Mouse (Mus musculus) layer of hippocampus, adult 9-11 months (tissue): ENCODE results near the gene Ddx43.

Experiments used
- DNase-seq: peaks from one replicate; pipeline ENCODE4 v3.0.0; 2022

Gene Ddx43

DNA sequence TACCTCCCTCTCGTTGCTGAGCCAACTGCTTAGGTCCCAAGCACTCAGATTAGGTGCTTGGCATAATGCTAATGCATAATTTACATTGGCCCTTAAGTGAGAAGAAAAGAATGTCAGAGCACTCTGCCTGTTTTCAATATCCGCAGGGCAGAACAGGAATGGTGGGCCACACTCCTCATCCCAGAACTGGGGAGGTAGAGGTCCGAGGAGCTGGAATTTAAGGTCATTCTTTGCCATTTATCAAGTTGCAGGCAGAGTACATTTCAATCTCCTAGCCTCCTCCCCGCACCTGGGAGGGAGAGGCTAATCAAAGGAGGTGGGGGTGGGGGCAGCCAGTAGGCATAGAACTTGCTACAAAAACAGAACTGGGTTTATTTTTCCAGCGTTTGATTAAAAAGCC is 21.2 kb upstream of the Ddx43 start:
- no peak for DNase-seq

DNA sequence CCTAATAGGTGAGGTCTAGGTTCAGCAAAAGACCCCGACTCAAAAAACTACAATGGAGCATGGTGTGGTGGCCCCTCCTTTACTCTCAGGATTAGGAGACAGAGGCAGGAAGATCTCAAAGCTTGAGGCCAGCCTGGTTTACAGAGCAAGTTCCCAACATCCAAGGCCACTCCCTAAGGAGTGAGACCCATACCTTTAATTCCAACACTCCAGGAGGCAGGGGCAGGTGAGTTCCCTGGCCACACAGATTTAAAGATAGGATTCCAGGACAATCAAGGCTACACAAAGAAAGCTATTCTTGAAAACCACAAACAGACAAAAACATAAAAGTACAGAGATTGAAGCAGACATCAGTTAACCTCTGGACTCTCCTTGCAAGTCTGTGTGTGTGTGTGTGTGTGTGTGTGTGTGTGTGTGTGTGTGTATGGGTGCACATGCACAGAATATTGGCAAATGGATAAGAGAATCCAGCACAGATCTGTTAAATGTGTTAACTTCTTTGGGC is 20.6 kb upstream of the Ddx43 start:
- DNase-seq, result no peak

DNA sequence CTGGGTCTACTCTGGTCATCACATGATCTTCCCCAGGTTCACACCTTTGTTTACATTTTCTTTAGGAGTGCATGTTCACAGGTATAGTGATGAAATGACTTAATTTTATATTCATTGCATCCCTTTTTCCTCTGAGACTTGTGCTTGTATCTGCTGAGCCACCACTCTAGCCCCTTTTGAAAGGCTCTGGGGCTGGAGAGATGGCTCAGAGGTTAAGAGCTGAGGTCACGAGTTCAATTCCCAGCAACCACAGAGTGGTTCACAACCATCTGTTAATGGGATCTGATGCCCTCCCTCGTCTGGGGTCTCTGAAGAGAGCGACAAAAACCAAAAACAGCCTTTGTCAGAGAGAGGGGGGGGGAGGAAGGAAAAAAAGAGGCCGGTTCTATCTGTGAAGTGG is 20.1 kb upstream of the Ddx43 start:
- no peak for DNase-seq

DNA sequence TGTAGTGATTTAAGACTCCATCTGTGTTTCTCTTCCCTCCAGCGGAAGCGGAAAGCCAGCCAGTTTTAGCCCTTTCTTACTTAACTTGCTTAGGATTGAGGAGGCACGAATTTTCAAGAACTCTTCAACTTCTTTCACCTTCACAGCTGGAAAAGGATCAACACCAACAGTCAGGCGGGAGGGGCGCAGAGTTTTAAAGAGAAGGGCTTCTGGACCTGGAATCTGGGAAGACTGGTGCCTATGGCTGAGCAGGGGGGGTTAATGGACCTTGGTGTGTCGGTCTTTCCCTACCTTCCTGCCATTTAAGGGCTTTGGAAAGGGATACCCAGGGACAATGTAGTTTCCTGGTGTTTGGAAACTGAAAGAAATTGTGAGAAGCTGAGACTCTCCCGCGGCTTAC is 18.0 kb upstream of the Ddx43 start:
- no peak for DNase-seq

DNA sequence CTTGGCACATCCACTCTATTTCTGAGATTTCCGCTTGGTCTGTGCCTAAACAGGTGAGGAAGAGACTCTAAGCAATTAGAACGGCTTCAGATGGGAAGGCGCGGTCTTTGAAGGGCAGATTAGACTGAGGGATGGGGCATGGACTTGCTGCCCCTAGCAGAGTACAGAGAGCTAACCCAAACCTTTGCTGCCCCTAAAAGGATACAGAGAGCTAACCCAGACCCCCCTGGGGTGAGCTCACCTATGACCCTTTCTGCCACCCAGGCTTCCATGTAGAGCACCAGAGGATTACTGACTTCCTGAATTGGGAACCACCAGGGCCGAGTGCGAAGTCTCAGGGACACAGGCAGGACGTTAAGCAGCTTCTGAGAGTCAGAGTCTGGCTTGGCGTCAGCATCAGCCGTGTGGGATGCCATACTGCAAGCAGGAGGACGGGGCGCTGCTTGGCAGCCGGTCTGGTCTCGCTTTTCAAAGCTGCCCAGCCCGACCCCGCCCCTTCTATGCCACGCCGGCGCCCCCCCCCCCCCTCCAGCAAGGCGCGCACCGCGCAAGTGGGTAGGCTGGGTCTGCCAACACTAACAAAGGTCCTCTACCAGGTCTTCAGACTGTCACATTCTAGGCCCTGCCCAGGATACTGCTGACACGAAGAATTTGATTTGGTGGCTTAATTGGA is 17.3 kb upstream of the Ddx43 start, which contains the start of gene Ooep:
TSS of gene Ooep (minus strand) at position 613 of the 673 bp plus-strand sequence.
- peak; percentile 9 for DNase-seq

DNA sequence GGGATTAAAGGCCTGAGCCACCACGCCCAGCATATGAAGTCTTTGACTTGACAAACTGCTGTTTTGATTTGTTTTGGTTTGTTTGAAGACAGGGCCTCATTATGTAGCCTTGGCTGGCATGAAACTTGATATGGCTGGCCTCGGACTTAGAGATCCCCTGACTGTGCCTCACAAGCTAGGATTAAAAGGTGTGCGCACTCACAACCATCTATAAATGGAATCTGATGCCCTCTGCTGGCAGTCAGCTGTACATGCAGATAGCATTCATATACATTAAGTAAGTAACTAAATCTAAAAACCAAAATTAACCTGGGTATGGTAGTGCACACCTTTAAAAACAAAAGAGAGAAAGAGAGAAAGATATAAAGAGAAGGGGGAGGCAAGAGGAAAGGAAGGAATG is 9.7 kb upstream of the Ddx43 start:
- no peak for DNase-seq

DNA sequence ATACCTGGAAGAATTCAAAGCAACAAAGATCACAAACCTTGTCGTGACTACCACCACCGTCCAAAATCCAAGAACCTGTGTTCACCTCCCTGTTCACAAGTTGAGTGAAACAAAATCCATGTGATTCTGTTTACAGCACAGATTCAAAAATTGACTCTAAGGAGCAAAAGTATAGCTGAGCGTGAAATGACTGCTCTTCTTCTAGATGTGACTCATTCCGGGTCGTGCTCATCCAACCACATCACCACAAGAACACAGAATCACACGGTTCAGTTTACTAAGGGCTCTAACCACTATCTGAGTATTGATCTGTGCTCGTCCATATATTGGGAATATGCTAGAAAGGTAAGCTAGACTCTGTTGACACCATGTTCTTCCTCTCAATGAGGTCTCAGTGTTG is 8.6 kb upstream of the Ddx43 start:
- DNase-seq, result no peak

DNA sequence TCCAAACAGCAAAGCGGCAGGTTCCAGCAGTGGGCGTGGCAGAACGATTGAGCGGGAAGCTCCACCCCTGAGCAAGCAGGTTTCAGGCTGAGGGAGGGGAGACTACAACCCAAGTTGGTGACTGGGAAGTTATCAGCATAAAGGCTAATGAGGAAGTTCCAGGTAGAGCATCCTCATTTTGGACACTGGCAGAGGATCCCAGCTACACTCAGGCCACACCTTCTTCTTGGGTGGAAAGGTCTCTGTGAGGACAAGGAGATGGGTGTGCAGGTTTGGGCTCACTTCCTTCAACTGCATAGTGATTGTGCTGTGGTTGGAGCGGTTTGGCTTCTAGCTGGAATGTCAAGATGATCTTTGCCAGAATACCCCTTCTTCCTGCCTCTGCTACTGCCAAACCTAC is 5.6 kb upstream of the Ddx43 start:
- DNase-seq, result no peak

DNA sequence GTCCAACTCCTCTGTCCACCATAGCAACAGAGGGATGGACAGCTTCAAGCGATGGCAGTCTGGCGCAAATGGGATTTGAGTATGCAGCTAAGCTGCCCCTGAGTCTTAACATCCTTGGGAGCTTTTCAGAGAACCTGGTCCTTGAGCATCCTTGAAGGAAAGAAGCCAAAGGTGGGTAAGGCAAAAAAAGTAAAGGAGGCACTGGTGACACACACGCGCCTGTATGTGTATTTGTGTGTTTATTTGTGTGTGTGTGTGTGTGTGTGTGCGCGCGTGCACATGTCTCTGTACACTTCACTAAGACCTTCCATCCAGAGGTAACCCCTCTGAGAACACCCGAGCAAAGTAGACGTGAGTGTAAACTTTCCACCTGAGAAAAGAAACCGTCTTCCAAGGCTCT is 1.8 kb upstream of the Ddx43 start:
- no peak for DNase-seq

DNA sequence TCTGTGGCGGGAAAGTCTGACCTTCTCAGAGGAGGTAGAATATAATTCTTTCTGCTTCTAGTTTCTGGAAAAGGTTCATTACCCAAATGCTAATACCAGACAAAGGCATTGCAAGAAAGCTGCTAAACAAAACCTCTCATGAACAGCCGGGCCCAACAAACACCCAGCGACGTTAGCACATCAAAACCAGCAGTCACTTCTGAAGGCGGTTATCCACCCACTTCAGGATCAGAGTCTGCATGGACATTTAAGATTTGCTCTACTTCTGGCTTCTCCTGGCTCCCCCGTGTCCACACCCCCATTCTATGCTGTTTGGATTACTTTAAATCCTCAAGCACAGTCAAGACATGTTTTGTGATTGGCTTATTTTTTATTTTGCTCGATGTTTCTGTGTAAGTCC is 975 bp upstream of the Ddx43 start:
- no peak for DNase-seq

DNA sequence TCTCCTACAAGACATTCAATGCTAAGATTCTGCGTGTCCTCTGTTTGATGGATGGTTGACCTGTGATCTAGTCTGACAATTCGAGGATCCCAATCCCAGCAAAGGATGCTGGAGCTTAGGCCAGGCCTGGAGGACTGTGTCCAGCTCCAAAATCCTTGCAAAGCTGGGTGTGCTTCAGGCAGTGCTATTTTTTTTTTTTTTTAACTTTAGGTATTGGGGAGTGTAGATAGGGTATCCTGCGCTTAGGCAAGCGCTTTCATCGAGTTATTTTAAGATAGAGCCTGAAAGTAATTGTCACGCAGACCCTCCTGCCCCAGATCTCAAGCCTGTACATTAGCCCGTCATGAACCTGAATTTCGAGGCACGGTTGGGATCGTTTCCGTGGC is 340 bp upstream of the Ddx43 start:
- DNase-seq, result no peak

DNA sequence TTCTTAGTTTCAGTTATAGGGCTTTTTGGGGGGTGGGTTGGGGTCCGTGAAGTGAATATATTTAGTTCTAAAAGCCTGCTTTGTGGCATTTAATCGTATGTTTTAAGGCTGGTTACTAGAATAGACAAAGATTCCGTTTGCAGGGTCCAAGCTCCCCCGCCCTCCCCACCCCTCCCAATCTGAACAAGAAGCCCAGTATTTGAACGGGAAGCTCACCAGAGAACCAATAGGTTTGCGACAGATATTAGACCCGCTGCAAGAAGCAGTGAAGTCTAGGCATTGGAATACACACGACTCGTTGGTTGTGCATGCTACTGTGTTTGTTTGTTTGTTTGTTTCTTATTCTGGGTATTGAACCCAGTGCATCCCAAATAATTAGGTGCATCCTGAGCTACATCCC is 940 bp downstream of the Ddx43 start:
- no peak for DNase-seq

DNA sequence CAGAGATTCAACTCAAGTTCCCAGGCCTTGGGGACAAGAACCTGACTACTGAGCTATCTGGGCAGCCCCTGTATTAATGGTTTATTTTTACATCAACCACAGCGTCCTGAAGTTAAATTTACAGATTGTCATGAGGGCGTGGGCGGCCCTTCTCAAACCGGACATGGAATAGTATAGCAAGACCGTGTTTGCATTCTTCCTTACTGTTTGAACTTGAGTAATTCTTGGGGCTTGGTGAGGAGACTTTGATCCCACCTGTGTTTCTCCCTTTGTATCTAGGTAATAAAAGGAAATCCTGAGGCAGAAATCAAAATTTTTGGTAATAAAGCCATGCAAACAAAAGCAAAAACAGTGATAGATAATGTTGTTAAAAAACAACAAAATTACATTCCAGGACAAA is 5.0 kb downstream of the Ddx43 start:
- no peak for DNase-seq

DNA sequence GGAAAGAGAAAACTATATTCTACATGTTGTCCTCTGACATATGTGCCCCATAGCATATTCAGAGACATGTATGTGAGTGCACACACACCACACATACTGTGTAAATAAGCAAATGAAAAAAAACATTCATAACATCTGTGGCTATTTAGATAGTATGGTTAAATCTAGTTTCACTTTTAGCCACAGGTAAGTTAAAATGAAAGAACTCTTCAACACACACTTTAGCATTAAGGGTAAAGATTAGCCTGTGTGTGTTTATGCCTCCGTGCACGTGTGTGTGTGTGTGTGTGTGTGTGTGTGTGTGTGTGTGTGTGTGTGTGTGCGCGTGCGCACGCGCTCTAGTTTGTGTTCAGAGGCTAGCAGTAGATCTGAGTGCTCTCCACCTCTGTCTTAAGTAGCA is 6.0 kb downstream of the Ddx43 start:
- DNase-seq, result no peak

DNA sequence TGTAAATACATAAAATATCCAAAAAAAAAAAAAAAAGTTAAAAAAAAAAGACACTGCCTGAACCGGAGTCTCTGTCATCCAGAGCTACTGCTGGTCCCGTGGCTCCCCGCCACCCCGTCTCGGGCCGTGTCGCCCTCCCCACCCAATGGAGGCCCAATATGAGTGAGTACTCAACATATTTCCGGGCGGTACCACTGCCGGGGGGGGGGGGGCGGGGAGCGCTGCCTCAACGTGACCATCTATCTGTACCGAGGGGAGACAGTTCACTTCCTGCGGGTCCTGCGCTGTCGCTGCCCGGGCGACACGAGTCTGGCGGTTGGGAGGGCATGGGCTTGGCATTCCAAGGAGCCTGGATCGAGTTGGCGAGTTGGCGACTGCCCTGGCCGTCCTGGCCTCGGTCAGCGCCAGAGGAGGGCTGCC is 31.8 kb downstream of the Ddx43 start:
- DNase-seq, result no peak

DNA sequence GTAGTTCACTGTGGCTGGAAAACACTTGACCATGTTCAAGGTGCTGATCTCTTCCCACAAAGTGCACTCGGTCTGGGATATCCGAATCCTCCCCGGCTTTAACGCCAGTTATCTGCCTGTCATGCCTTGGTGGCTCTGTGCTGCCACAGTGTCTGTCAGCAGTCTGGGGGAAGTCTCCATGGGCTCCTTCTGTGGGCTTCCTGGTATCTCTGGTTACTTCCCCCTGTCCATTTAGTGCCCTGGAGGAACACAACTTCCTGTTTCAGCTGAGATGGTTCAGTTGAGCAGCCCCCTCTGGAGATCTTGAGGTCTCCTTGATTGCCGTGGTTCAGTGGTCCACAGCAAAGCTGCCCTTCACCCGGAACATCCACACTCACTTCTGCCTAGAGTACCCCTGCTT is 32.6 kb downstream of the Ddx43 start:
- DNase-seq, result peak; percentile 43

DNA sequence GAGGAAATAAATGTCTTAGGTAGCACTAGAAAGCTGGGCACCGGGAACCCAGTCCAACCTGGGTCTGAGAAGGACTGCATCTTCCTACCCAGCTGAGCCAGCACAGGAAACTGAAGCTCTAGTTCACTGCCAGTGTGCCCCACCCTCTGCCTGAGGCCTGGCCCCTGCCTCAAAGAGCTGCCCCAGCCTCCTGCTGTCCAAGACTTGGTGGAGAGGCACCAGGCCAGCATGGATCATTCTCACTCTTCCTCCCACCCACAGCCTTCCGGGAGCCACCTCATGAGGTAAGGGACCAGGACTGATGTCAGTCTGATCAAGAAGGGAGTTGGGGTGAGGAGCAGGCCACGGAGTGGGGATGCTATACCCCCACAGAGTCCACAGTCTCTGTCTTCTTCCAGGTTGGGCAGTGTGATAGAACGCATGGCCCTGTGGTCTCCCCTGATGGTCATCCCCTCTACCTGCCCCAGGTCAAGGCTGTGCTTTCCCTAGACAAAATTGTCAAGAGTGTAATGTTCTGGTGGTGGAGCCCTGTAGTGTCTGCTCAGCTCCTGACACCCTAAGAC is 33.4 kb downstream of the Ddx43 start:
- DNase-seq, result no peak

DNA sequence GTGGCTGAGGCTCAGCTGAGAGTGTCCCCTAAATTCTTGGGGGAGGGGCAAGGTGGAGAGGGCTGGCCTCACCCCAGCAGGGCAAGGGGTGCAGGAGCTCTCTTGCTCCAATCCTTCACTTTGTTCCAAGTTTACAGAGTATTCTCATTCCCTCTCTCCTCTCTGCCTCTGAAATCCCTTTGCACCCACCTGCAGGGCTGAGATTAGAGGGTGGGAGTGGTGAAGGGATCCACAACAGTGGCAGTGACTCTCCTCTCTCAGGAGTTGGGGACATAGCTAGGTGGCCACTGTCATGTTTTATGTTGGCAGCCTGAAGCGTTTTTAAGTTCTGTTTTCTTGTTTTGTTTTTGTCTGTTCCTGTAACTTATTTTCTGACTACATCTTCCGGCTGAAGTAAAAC is 34.0 kb downstream of the Ddx43 start:
- no peak for DNase-seq

DNA sequence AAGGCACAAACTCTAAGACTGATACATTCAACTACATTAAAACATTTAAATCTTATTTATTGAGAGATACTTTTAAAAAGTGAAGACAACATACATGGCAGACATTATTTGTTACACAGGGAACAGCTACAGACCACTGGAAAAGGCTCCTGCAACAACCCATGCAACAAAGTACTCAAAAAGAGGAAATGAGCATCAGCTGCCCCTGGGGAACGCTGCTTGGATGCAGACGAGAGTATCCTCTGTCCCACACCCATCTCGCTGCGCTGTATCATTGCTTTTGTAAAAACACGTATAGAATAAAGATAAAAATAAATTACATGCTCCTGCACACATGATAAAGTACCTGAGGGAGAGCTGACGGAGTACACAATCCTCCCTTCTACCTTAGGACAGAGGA is 34.9 kb downstream of the Ddx43 start:
- DNase-seq, result no peak

DNA sequence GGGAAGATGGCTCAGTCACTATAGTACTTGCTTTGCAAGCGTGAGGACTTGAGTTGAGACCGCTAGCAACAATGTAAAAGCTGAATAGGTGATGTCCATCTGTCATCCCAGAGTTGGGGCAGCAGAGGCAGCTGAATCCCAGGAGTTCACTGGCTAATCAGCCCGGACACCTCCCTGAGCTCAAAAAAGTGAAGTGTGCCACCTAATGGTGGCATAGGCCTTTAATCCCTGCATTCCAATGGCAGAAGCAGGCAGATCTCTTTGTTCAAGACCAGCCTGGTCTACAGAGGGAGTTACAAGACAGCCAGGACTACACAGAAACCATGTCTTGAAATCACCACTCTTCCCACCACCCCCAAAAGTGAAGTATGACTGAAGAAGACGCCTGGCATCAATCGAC is 36.9 kb downstream of the Ddx43 start:
- no peak for DNase-seq

DNA sequence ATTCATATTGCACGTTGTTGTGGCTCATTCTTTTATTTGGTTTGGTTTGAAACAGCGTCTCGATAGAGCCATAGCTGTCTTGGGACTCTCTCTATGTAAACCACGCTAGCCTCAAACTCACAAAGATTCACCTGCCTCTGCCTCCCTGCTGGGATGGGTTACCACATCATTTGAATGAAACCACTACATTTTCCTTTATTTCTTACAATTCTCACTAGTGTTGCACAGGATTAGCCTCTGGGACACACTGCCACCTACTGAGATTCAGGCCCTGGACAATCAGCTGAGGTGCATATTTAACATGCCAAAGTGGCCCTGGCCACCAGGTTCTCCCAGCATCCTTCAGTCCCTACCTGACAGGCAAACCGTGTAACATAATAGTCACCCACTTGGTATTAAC is 43.8 kb downstream of the Ddx43 start:
- DNase-seq, result no peak

DNA sequence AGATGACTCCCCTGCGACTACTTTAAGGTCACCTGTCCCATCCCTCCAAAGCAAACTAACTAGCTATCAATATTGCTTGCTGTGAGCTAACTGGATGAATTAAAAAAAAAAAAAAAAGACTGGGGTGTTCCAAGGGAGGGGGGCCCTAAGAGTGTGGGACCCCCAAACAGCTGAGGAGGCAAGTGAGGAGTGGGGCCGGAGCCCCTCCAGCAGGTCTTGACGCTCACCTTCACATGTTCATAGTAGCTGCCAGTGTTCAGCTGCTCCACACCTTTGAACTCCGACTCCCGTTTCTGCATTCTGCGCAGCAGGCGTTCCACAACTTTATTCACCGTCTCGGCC is 46.6 kb downstream of the Ddx43 start:
- no peak for DNase-seq

DNA sequence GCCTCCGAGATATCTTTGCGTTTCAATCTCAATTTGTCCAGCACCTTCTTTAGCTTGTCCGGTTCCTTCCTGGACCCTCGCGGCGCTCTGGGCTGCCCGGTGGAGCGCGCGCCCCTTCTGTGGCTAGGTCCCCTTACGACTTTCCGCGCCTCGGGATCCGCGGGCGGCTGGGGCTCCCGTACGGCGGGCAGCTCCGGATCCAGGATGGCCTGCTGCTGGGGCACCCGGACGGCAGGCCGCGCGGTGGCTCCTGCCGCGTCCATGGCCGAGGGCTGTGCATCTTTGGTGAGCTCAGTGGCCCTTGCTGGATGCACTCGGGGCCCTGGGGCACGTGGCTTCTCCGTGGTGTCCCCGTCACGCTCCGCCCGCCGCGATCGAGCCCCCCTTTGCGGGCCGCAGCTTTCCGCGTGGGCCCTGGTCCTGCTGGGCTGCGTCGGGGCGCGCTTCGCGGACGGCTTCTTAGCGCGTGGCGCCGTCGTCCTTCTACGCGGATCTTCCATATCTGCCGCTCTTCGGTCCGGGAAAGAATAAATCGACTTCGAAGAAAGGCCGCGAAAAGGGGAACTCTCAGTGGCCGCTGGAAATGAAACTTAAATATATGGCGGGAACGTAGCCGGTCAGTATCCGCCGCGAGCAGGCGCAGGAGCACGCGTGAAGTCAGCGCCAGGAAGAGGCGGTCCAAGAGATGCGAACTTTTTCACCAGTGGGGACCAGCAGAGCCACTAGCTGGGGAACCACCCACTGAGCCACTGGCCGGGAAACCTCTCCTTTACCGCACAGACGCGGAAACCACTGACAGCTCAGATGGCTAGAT is 47.2 kb downstream of the Ddx43 start, which contains the start of gene Cgas:
TSS of gene Cgas (minus strand) at position 659 of the 814 bp plus-strand sequence.
- DNase-seq, result peak; percentile 70

DNA sequence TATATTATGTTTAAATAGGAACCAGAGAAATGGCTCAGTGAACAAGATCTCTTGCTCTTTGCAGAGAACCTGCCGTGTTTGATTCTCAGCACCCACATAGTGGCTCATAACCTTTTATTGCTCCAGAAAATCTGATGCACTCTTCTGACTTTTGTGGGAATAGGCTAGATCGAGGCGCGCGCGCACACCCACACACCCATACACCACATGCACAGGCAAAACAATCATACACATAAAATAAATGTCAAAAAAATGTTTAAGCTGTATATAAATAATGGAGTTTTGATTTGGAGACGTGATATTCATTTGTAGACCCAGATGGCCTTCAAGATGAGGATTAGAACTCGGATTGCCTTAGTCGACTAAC is 52.0 kb downstream of the Ddx43 start:
- DNase-seq, result no peak
